In the genomic region with DNA sequence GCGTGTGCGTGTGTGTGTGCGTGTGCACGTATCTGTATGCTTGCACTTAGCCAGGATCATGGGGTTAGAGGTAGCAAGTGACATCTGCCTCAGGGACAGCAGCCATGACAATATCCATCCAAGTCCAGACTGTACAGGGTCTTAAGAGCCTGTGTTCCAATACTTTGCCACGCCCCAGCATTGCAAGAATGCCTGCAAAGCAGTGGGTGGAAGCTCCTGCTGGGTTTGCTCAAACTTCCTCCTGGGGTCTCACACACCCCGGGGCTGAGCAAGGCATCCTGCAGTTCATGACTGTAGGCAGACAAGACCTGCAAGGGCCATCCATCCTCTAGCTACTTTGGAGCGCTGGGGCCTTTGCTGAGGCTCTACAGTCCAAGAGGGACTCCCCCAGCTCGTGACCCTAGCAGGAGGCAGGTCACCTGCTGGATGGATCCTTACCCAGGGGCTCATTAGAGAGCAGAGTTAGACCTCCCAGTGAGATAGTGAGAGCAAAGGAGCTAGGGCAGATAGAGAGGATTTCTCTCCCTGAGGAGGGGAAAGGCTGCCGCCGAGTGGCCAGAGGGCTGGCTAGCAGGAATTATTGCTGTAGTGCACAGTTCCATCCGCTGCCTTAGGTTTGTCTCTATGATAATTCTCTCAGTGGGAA, we compare ENCODE assay signal across 9 mouse cellular contexts. TPM values are rescaled to one million over a fixed set of nuclear protein-coding genes. Genes with fewer than 3 reads are reported as not detected.
A peak's percentile ranks its signal among the peaks of the same experiment; 100 is the strongest.
DNase-seq lines count a peak whose midpoint lies in the region; ATAC-seq and TF ChIP-seq lines count a peak whose summit lies in the region.
"Had no signal": no experiment of that assay in that cellular context is flagged by ENCODE, and none has a peak within 500 bp of the region (broad histone marks: within the 10 kb centered on the region; RNA-seq: fewer than 3 reads in every experiment).

No protein-coding gene starts in this region.

- no peak for ATAC-seq in G1E (ENCODE audit: extremely low read depth, insufficient number of reproducible peaks, low FRiP score, poor library complexity, severe bottlenecking)
- ATAC-seq in hindbrain, embryonic 14.5 days (ENCODE audit: low FRiP score) = no peak
- ATAC-seq in neural tube, embryonic 12.5 days (ENCODE audit: low FRiP score, low read depth) = 0 out of 2 replicates have a peak, but pooled peaks have one; percentile 33

- WGBS in hindbrain, embryonic 14.5 days = 60% methylated on average over 11 of the region's 11 CpGs
- WGBS in neural tube, embryonic 12.5 days = 59% methylated on average over 11 of the region's 11 CpGs
- 78% methylated on average over 11 of the region's 11 CpGs for WGBS in thymus, adult 2 months

- H3K27me3 ChIP-seq in G1E (ENCODE audit: insufficient read depth, low read length) = no peaks in the 10 kb centered on the region
- no peaks in the 10 kb centered on the region for H3K27me3 ChIP-seq in hindbrain, embryonic 14.5 days (ENCODE audit: control insufficient read depth, insufficient read depth, low read length)
- no peaks in the 10 kb centered on the region for H3K27me3 ChIP-seq in neural tube, embryonic 12.5 days (replicated peaks)
- no peaks in the 10 kb centered on the region for H3K27me3 ChIP-seq in thymus, adult 2 months (ENCODE audit: control insufficient read depth, insufficient read depth, low read length)
- H3K27me3 ChIP-seq: stomach, embryonic 15.5 days had no signal

- no peak overlapping the region for H3K4me3 ChIP-seq in layer of hippocampus, adult 2 months
- 0 out of 2 replicates have a peak overlapping the region, but pooled peaks have one; percentile 3 for H3K4me3 ChIP-seq in G1E (ENCODE audit: low read depth, low read length)
- H3K4me3 ChIP-seq in hindbrain, embryonic 14.5 days (replicated peaks; ENCODE audit: low read length) = no peak overlapping the region
- no peak overlapping the region for H3K4me3 ChIP-seq in neural tube, embryonic 12.5 days
- H3K4me3 ChIP-seq in thymus, adult 2 months (ENCODE audit: control insufficient read depth, insufficient read depth, low read length) = no peak overlapping the region
- H3K4me3 ChIP-seq: stomach, embryonic 15.5 days had no signal

- no peaks in the 10 kb centered on the region for H3K36me3 ChIP-seq in G1E (replicated peaks)
- no peaks in the 10 kb centered on the region for H3K36me3 ChIP-seq in hindbrain, embryonic 14.5 days (replicated peaks; ENCODE audit: control insufficient read depth, insufficient read depth)
- no peaks in the 10 kb centered on the region for H3K36me3 ChIP-seq in neural tube, embryonic 12.5 days
- H3K36me3 ChIP-seq in thymus, adult 2 months (ENCODE audit: control insufficient read depth, insufficient read depth, low read length) = no peaks in the 10 kb centered on the region
- H3K36me3 ChIP-seq: stomach, embryonic 15.5 days had no signal

- peaks cover 77% of the 10 kb centered on the region for H3K9me3 ChIP-seq in G1E (replicated peaks)
- H3K9me3 ChIP-seq in hindbrain, embryonic 14.5 days (ENCODE audit: control insufficient read depth, low read length) = no peaks in the 10 kb centered on the region
- no peaks in the 10 kb centered on the region for H3K9me3 ChIP-seq in neural tube, embryonic 12.5 days
- H3K9me3 ChIP-seq: stomach, embryonic 15.5 days had no signal

- H3K4me1 ChIP-seq in G1E (ENCODE audit: insufficient read depth, low read depth, low read length) = no peaks in the 10 kb centered on the region
- H3K4me1 ChIP-seq in hindbrain, embryonic 14.5 days (replicated peaks; ENCODE audit: control insufficient read depth, insufficient read depth, low read length) = no peaks in the 10 kb centered on the region
- H3K4me1 ChIP-seq in neural tube, embryonic 12.5 days = peaks cover 3% of the 10 kb centered on the region; the same call in 1 of the 2 replicates
- no peaks in the 10 kb centered on the region for H3K4me1 ChIP-seq in thymus, adult 2 months (replicated peaks; ENCODE audit: control insufficient read depth, insufficient read depth, low read length)
- H3K4me1 ChIP-seq: stomach, embryonic 15.5 days had no signal

- no peak overlapping the region for H3K4me2 ChIP-seq in hindbrain, embryonic 14.5 days (replicated peaks)
- no peak overlapping the region for H3K4me2 ChIP-seq in neural tube, embryonic 12.5 days (replicated peaks)
- H3K4me2 ChIP-seq: stomach, embryonic 15.5 days had no signal

- TF ChIP-seq CTCF in layer of hippocampus, adult 2 months (conservative IDR thresholded peaks at IDR 0.05) = peak; percentile 67
- TF ChIP-seq CTCF in G1E (IDR thresholded peaks at IDR 0.05; ENCODE audit: low read depth, low read length) = no peak
- TF ChIP-seq CTCF in thymus, adult 2 months (IDR thresholded peaks at IDR 0.05; ENCODE audit: borderline replicate concordance, control insufficient read depth, extremely low read depth, insufficient read depth, low read length, poor library complexity) = no peak

- no peak for TF ChIP-seq POLR2A in thymus, adult 2 months (IDR thresholded peaks at IDR 0.05; ENCODE audit: control insufficient read depth, extremely low read depth, insufficient read depth, low read length, poor library complexity)

- DNase-seq in layer of hippocampus, adult 2 months (ENCODE audit: low spot score in 2 of 2) = no peak
- DNase-seq in layer of hippocampus, adult 9-11 months = no peak
- DNase-seq in G1E (ENCODE audit: low spot score) = no peak
- DNase-seq in brain, adult 2 months (ENCODE audit: low read depth, low spot score) = peak; percentile 10
- DNase-seq in hindbrain, embryonic 14.5 days (ENCODE audit: low spot score) = peak; percentile 47
- no peak for DNase-seq in thymus, adult 2 months

- H3K9ac ChIP-seq in hindbrain, embryonic 14.5 days = no peak overlapping the region
- no peak overlapping the region for H3K9ac ChIP-seq in neural tube, embryonic 12.5 days
- H3K9ac ChIP-seq: stomach, embryonic 15.5 days had no signal

- H3K27ac ChIP-seq in layer of hippocampus, adult 2 months = no peak overlapping the region
- no peak overlapping the region for H3K27ac ChIP-seq in hindbrain, embryonic 14.5 days
- no peak overlapping the region for H3K27ac ChIP-seq in neural tube, embryonic 12.5 days
- no peak overlapping the region for H3K27ac ChIP-seq in thymus, adult 2 months (ENCODE audit: control insufficient read depth, insufficient read depth, low read length)
- H3K27ac ChIP-seq: stomach, embryonic 15.5 days had no signal

RNA-seq across cellular contexts. Expression of gene Tmem273, which starts 15.4 kb away (rescaled TPM):
- total RNA-seq in layer of hippocampus, adult 2 months (2021) = under 1 TPM; 0.59 TPM
- total RNA-seq in G1E (2014; fragmentation: Nextera tagmentation) (not detected in 2 replicates), G1E (2017) (not detected in 2 replicates)
- polyA plus RNA-seq in G1E (2012) = not detected in 2 replicates
- polyA plus RNA-seq in hindbrain, embryonic 14.5 days (2014; fragmentation: Nextera tagmentation; extraction: Ambion mirVana) = 0.86 and 0.97 TPM in 2 replicates
- 0.74 and 0.92 TPM in 2 replicates for polyA plus RNA-seq in neural tube, embryonic 12.5 days (2016; fragmentation: Nextera tagmentation; extraction: Ambion mirVana)
- polyA plus RNA-seq in thymus, adult 2 months (2012; rRNA removed) = 1.4 and 1.6 TPM in 2 replicates

RNA-seq across cellular contexts. Expression of gene Fam170b, which starts 32.6 kb away (rescaled TPM):
- not detected for total RNA-seq in layer of hippocampus, adult 2 months (2021)
- not detected in 2 replicates for total RNA-seq in G1E (2014; fragmentation: Nextera tagmentation)
- 0.06 and 0.16 TPM in 2 replicates for total RNA-seq in G1E (2017)
- not detected in 2 replicates for polyA plus RNA-seq in G1E (2012)
- not detected in 2 replicates for polyA plus RNA-seq in hindbrain, embryonic 14.5 days (2014; fragmentation: Nextera tagmentation; extraction: Ambion mirVana)
- not detected in 2 replicates for polyA plus RNA-seq in neural tube, embryonic 12.5 days (2016; fragmentation: Nextera tagmentation; extraction: Ambion mirVana)
- polyA plus RNA-seq in thymus, adult 2 months (2012; rRNA removed) = not detected in 2 replicates
- total RNA-seq: left cerebral cortex, postnatal 36 days had no signal
- polyA plus RNA-seq: stomach, embryonic 15.5 days had no signal

RNA-seq across cellular contexts. Expression of gene Vstm4, which starts 55.4 kb away (rescaled TPM):
- total RNA-seq in layer of hippocampus, adult 2 months (2021) = 1 to 10 TPM; 3.3 to 3.6 TPM
- total RNA-seq in G1E (2014; fragmentation: Nextera tagmentation) = not detected in 2 replicates
- total RNA-seq in G1E (2017) = 0.05 TPM in 1 of 2 replicates, not detected in the other
- polyA plus RNA-seq in G1E (2012) = not detected in 2 replicates
- 12.6 and 12.8 TPM in 2 replicates for polyA plus RNA-seq in hindbrain, embryonic 14.5 days (2014; fragmentation: Nextera tagmentation; extraction: Ambion mirVana)
- polyA plus RNA-seq in neural tube, embryonic 12.5 days (2016; fragmentation: Nextera tagmentation; extraction: Ambion mirVana) = 8.6 and 9.5 TPM in 2 replicates
- polyA plus RNA-seq in thymus, adult 2 months (2012; rRNA removed) = 1.2 and 1.8 TPM in 2 replicates

Comparison
In these comparisons a context has a peak if more than half of its experiments do, and no peak if none do; other contexts are left out.
1. DNase-seq: peak in brain, adult 2 months (single experiment) and hindbrain, embryonic 14.5 days (single experiment); none in layer of hippocampus, adult 2 months (0 of 2), layer of hippocampus, adult 9-11 months (single experiment), G1E (single experiment) and thymus, adult 2 months (single experiment).